Mouse (Mus musculus) ES-E14 (cell line): ENCODE measurements around the gene AI413582. TPM values are rescaled to one million over a fixed set of nuclear protein-coding genes. Genes with fewer than 3 reads are reported as not detected.
A peak's percentile ranks its signal among the peaks of the same experiment; 100 is the strongest.

Experiments used
- DNase-seq: peaks from one replicate; pipeline ENCODE4 v3.0.0-alpha.2; 2013; ENCODE audit warnings: low read depth, low spot score
- H3K27ac ChIP-seq: 2 replicates; pipeline ENCODE4 v1.5.1; 2012; ENCODE audit warnings: low read depth, mild to moderate bottlenecking, low read length, moderate library complexity, mixed read lengths; ENCODE audit not compliant: poor library complexity, insufficient read depth, severe bottlenecking
- H3K36me3 ChIP-seq: 2 replicates; pipeline ENCODE4 v1.6.1; 2012; ENCODE audit warnings: mild to moderate bottlenecking, low read length, moderate library complexity, mixed read lengths; ENCODE audit not compliant: control insufficient read depth, poor library complexity, insufficient read depth, severe bottlenecking
- H3K4me1 ChIP-seq, 2 experiments: fragments of 150-350 bp in 1 of 2; sonication (generic) in 1 of 2; 2 replicates each; pipeline ENCODE4 v1.6.1; 2012; ENCODE audit warnings: low read length in 2 of 2, mild to moderate bottlenecking in 1 of 2, mixed read lengths in 1 of 2; ENCODE audit not compliant: control insufficient read depth in 2 of 2, insufficient read depth in 2 of 2, poor library complexity in 1 of 2
- H3K4me3 ChIP-seq, 2 experiments: fragments of 150-350 bp in 1 of 2; sonication (generic) in 1 of 2; 2 replicates each; pipeline ENCODE4 v1.5.1; 2012; ENCODE audit warnings: low read length in 2 of 2, low read depth in 1 of 2, mild to moderate bottlenecking in 1 of 2, mixed read lengths in 1 of 2; ENCODE audit not compliant: insufficient read depth in 1 of 2, poor library complexity in 1 of 2, severe bottlenecking in 1 of 2
- H3K9ac ChIP-seq: 2 replicates; pipeline ENCODE4 v1.6.1; 2012; ENCODE audit warnings: low read depth, mild to moderate bottlenecking, low read length, mixed read lengths; ENCODE audit not compliant: poor library complexity, insufficient read depth, severe bottlenecking
- H3K9me3 ChIP-seq: fragments of 150-350 bp; sonication (generic); 2 replicates; pipeline ENCODE4 v1.6.1; 2012; ENCODE audit warnings: low read depth, mild to moderate bottlenecking, low read length; ENCODE audit not compliant: control insufficient read depth, insufficient read depth
- CHD2 ChIP-seq: IDR thresholded peaks from 2 replicates; pipeline ENCODE4 v1.6.1; 2014; ENCODE audit warnings: mild to moderate bottlenecking, low read depth, low read length, inconsistent platforms
- HCFC1 ChIP-seq: IDR thresholded peaks from 2 replicates; pipeline ENCODE4 v1.6.1; 2012; ENCODE audit warnings: low read length, inconsistent platforms, borderline replicate concordance; ENCODE audit not compliant: insufficient read depth
- MAFK ChIP-seq: IDR thresholded peaks from 2 replicates; pipeline ENCODE4 v1.6.1; 2014; ENCODE audit warnings: mild to moderate bottlenecking, low read depth, low read length, inconsistent platforms; ENCODE audit not compliant: insufficient read depth
- ZC3H11A ChIP-seq: IDR thresholded peaks from 2 replicates; pipeline ENCODE4 v1.6.1; 2012; ENCODE audit warnings: low read depth, mild to moderate bottlenecking, inconsistent platforms, low read length, borderline replicate concordance
- ZNF384 ChIP-seq: IDR thresholded peaks from 2 replicates; pipeline ENCODE4 v1.6.1; 2012; ENCODE audit warnings: low read depth, low read length, inconsistent platforms
- in situ Hi-C, 2 experiments: fragments of 600-800 bp; cut with MboI; formaldehyde crosslinking; loops; one replicate each; pipeline ENCODE4 v1.15.1; 2025; ENCODE audit warnings: low sequenced_read_pairs in 2 of 2, inconsistent platforms in 1 of 2; ENCODE audit not compliant: unreplicated experiment in 2 of 2
- total RNA-seq: library from RNA; depleted of rRNA; stranded (reverse); fragments of 300-350 nt; gene quantifications from 2 replicates; pipeline ENCODE4 v1.2.3, GENCODE M21; 2012

The AI413582 gene
- total RNA-seq, 1 experiment, result 9.2 TPM

DNA sequence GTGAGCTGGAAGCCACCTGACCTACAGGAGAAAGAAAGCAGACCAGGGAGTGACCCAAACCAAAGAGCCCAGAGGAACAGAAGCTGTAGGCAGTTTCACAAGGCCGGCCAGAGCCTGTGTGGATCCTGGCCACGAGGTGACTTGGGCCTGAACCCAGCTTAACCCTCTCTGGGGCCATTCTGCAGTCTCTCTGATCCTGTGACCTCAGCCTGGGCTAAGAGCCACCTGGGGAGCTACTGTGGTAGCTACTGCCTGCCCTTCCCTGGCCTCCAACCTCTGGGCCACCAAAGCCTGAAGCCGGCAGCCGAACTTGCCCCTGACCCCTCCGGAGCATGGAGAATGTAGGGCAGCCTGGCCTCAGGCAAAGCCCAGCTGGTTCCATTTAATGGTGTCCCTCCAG lies 36.8 kb downstream of the AI413582 start:
- in situ Hi-C loops, result no loop called here
- Histone ChIP-seq H3K9ac (no peak overlapping the region), H3K4me3 (no peak overlapping the region), H3K4me1 (0 out of 4 replicates have a peak, but pooled peaks cover 0 to 2% of the 10 kb centered on the region in 2 experiments), H3K27ac (no peak overlapping the region), H3K9me3 (peaks cover 9% of the 10 kb centered on the region; the same call in 1 of the 2 replicates), H3K36me3 (no peaks in the 10 kb centered on the region)
- DNase-seq, result no peak
- no peak for TF ChIP-seq HCFC1

DNA sequence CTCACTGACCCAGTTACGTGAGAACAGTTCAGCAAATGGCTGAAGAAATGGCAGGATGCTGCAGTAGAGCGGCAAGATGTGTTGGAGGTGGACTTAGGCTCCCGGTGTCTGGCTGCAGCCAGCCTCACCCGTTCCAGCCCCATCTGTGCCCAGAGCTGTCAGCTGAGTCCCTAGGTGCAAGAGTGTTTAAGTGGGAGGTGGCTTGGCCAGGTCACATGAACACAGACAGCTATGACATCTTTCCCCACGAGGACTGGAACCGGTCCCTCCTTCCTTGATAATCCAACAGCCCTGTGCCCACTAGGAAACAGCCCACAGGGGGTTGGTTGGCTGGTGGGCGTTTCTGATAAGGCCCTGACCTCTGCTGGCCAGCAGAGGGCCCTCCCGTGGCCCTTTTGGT lies 37.5 kb downstream of the AI413582 start:
- no peak for DNase-seq
- Histone ChIP-seq H3K27ac (no peak overlapping the region), H3K9me3 (peaks cover 9% of the 10 kb centered on the region; the same call in 1 of the 2 replicates), H3K36me3 (no peaks in the 10 kb centered on the region), H3K4me1 (0 out of 4 replicates have a peak, but pooled peaks cover 0 to 2% of the 10 kb centered on the region in 2 experiments), H3K9ac (no peak overlapping the region), H3K4me3 (no peak overlapping the region)
- in situ Hi-C loops, result no loop called here
- TF ChIP-seq ZNF384, result no peak
- no peak for TF ChIP-seq MAFK
- no peak for TF ChIP-seq ZC3H11A

DNA sequence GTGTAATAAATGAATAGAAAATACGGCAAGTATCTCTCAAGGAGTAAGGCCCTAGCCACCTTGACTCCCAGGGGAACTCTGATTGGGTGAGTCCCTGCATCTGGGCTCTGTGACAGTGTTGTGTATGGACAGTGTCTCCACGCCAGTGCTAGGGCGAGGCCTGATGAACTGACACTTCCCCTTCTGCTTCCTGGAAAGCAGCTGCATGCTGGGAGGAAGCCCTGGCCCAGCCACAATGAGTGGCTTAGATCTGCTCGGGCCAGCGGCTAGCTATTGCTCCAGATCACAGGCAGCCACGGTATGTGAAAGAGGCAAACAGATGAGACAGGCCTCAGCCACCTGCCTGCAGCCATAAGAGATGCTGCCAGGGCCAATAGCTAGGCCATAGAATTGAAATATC lies 38.4 kb downstream of the AI413582 start:
- H3K36me3 ChIP-seq, result no peaks in the 10 kb centered on the region
- no peak overlapping the region for H3K27ac ChIP-seq
- no peak overlapping the region for H3K4me3 ChIP-seq
- TF ChIP-seq ZC3H11A, result no peak
- TF ChIP-seq MAFK, result no peak
- no peak for TF ChIP-seq ZNF384
- no peak for TF ChIP-seq CHD2
- no peak for TF ChIP-seq HCFC1
- 0 out of 4 replicates have a peak, but pooled peaks cover 0 to 2% of the 10 kb centered on the region in 2 experiments for H3K4me1 ChIP-seq
- H3K9me3 ChIP-seq, result peaks cover 9% of the 10 kb centered on the region; the same call in 1 of the 2 replicates
- DNase-seq, result no peak
- in situ Hi-C loops, result no loop called here
- H3K9ac ChIP-seq, result no peak overlapping the region

DNA sequence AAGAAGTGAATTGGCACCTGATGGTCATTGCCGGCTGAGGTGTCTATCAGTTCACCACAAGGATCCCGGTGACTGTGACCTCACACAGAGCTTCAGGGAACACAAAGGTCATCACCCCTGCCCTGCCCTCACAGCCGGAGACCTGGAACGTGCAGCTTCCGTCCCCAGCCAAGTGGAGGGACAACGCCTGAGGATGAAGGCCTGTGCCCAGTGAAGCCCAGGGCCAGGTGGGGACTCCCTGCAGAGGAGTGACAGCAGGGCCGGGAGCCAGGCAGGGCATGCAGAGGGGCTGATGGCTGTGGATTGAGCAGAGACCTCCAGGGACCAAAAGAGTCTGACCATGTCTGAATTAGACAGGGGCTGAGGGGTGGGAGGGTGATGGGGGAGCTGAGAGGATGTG lies 42.4 kb downstream of the AI413582 start:
- DNase-seq, result no peak
- Histone ChIP-seq H3K4me3 (no peak overlapping the region), H3K36me3 (no peaks in the 10 kb centered on the region), H3K9ac (no peak overlapping the region), H3K27ac (no peak overlapping the region), H3K9me3 (no peaks in the 10 kb centered on the region), H3K4me1 (peaks cover 2 to 3% of the 10 kb centered on the region in 2 experiments; a peak in 2 of 4 replicates)
- no peak for TF ChIP-seq ZC3H11A
- in situ Hi-C loops, result loop anchor here in 1 of 2 experiments (25.0 kb wide), 1 partner anchor 336 kb away; no protein-coding TSS in a partner anchor

DNA sequence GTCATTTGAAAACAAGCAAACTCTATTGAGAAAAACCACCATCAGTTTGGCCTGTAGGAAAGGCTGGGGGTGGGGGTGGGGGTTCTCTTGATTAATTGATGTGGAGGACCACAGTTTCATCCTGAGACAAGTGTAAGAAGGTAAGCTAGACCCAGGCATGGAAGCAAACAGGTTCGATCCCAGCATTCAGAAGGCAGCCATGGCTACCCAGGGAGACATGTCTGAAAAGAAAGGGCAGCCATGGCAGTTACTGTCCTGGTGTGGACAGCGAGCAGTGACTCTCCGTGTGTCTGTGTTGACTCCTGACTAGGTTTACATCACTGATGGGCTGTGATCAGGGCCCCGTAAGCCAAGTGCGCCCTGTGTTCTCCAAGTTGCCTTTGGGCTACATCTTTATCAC lies 44.3 kb downstream of the AI413582 start, which contains the start of gene Grm4:
Gene Grm4, minus strand, starts transcription at position 101 of the 400 bp plus-strand sequence.
- Histone ChIP-seq H3K4me3 (peak within 1 kb of the TSS; percentile 23 to 29; a peak in 1 of 4 replicates), H3K27ac (no peak within 1 kb of the TSS), H3K4me1 (peaks cover 2 to 3% of the 10 kb centered on the region in 2 experiments; a peak in 2 of 4 replicates), H3K9ac (no peak within 1 kb of the TSS), H3K36me3 (no peaks in the 10 kb centered on the region), H3K9me3 (no peaks in the 10 kb centered on the region)
- in situ Hi-C loops, result loop anchor here in 1 of 2 experiments (25.0 kb wide), 1 partner anchor 334 kb away; no protein-coding TSS in a partner anchor
- no peak for DNase-seq
- TF ChIP-seq ZC3H11A (no peak), CHD2 (no peak), ZNF384 (no peak), HCFC1 (no peak), MAFK (no peak)
